Mouse (Mus musculus): ENCODE data around the gene Hdac9.

Gene Hdac9

GRCm38 (mm10) chr12:34806528-34806927, 110.4 kb downstream of the Hdac9 start:
- DNase-seq (ENCODE audit: low spot score), result no peak

GRCm38 (mm10) chr12:34803721-34804120, 113.2 kb downstream of the Hdac9 start:
- DNase-seq (ENCODE audit: low spot score), result no peak

DNA sequence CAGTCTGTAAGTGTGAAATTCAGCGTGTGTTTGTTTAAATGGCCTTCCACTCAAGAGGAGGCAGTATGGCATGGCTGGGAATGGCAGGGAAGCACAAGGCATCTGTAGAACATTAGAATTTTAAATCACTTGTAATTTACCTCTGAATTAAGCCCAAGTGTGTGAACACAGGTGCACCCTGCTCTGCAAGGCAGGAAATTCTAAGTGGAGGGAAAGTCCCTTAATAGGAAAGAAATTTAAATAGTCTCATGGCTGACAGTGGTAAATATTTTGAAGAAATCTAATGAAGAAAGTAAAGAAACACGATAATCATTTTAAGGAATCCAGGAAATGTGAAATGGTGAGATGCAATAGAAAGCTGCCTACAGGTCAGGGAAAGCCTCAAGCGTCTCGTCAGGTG, 114.6 kb downstream of the Hdac9 start:
- no peak for DNase-seq (ENCODE audit: low spot score)

DNA sequence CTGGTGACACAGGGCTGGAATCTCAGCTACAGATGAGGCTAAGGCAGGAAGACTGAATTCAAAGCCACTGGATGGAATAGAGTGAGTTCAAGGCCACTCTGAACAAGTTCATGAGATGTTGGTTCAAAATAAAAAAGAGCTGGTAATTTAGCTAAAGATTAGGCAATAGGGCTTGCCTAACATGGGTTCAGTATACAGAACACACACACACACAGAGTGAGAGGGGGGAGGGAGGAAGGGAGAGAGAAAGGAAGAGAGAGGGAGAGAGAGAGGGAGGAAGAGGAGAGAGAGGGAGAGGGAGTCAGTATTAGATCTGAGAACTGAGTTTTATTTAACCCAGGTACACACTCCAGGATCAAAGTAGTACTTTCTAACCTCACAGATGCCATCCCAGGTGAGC, 115.1 kb downstream of the Hdac9 start:
- DNase-seq (ENCODE audit: low spot score), result no peak

- no peak for DNase-seq (ENCODE audit: low spot score)
Measured at GRCm38 (mm10) chr12:34797389-34797788, 119.5 kb downstream of the Hdac9 start.

- DNase-seq (ENCODE audit: low spot score), result no peak
Measured at GRCm38 (mm10) chr12:34795487-34795886, 121.4 kb downstream of the Hdac9 start.

- DNase-seq (ENCODE audit: low spot score), result no peak
Measured at GRCm38 (mm10) chr12:34792113-34792452, 124.8 kb downstream of the Hdac9 start.

DNA sequence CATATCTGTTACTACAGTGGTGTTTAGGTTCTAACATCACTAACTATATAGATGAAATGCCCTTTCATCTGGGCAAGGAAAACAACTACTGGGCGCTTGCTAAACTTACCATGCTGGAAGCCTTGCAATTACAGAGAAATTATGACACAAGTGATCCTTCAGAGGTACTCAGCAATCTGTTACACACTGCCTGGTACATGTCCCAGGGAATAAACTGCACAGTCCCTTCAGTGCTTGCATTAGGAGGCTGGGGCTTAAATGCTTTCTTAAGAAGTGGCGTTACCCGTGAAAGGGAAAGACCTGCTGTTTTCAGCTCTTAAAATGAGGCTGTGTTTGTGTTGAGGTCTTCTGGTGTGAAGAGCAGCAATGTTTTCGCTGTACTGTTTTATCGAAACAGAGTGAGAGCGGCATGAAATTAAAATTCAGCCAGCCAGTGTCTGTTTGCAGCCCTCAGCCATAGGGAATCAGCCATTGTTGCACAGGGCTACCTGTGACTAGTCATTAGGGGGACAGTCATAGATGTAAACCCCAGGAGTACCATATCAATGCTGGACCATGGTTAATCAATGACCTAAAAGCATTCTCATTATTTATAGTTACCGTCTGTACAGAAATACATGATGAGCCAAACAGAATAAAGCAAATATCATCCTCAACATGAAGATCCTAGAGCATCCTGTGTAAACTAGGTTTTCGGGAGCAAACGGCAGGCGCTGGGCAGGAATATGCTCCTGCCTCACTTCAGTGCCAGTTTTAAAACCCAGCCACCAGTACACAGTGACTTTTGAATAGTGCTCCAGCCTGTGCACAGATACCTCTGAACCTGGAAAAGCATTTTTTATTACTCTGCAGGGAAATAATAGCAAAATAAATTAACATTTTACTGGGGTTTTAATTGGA, 125.4 kb downstream of the Hdac9 start:
- no peak for DNase-seq (ENCODE audit: low spot score)

- no peak for DNase-seq (ENCODE audit: low spot score)
Measured at GRCm38 (mm10) chr12:34789031-34789982, 127.6 kb downstream of the Hdac9 start.

DNA sequence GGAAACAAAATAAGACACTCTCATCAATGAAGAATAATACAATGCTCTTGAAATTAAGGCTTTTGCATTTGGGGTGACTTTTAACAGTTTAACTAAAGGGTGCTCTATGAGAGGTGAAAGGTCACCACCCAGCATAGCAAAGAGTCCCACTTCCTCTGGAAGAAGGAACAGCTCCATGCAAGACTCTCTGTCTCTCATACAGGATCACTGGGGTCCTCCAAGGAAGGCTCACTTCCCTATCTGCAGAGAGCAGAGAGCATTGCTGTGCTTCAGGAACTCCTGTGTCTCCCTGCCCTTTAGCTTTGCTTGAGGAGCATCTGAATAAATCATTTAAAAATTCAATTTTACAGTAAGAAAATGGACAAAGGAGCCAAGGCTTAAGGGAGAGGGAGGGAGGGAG, 129.5 kb downstream of the Hdac9 start:
- no peak for DNase-seq (ENCODE audit: low spot score)

- DNase-seq (ENCODE audit: low spot score), result peak; percentile 16
Measured at GRCm38 (mm10) chr12:34783574-34783973, 133.3 kb downstream of the Hdac9 start.

DNA sequence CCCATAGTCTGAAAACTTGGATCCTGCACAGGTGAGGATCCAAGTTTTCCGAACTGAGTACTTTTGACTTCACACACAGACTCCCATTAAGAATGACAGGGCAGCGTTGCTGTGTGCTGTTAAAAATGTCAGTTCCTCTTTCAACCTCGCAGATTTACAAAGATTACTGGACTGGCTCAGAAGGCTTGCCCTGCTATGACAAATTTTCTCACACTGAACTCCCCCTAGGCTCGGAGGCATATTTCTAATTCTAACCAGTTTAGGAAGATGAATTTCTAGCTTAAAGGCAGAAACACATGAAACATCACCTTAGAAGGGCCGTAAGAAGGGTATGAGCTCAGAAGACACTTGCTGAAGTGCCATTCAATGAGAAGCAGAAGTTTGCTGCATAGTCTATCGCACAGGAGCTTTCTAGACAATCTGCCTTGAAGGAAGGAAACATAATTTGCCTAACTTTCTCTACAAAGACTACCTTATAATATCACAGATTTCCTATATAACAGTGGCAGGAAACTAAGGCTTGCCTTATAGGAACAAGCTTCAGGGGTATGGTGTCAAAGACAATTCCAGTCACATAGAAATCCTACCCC, 137.4 kb downstream of the Hdac9 start:
- DNase-seq (ENCODE audit: low spot score), result no peak

GRCm38 (mm10) chr12:34776170-34776569, 140.7 kb downstream of the Hdac9 start:
- no peak for DNase-seq (ENCODE audit: low spot score)

DNA sequence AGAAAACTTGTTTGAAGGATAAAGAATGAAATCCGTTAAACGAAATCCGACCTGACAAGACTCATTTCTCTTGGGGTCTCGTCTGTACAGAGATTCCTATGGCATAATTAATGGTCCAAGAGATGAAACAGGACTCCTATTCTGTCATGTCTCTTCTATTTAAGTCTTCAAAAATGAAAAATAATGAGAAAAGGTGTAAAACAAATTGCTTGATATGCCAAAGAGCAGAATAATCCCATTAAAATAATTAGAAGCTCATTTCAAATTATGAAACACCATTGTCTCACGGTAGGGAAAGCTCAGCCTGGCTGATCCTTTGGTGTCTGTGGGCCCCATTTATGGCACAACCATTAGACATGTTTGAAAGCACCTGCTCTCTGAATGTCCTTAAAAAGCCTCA, 142.8 kb downstream of the Hdac9 start:
- DNase-seq (ENCODE audit: low spot score), result no peak

DNA sequence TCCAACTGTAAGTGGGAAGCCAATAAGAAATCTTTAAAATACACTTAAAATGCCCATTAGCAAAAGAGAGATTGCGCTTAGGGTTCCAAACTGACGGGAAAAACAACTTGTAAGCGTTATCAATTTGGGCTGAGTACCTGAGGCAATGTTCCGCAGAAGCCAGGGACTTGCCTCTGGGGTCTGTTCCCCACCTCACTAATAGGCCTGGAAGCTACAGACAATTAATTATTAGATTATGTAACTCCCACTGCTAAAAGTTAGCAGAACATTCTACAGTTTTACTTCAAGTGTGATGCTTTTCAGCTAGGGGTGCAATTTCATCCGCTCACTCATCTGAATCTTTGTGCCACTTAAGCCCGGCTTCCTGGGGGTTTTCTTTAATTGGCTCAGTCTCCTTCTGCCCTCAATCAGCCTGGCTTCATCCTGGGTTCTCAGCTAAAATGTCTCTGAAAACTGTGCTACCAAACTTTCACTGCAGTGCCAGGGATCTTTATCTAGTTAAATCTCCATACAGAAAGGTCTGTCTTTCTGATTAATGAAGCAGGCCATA, 149.6 kb downstream of the Hdac9 start:
- DNase-seq (ENCODE audit: low spot score), result no peak

GRCm38 (mm10) chr12:34747266-34747665, 169.6 kb downstream of the Hdac9 start:
- no peak for DNase-seq (ENCODE audit: low spot score)

GRCm38 (mm10) chr12:34725204-34725603, 191.7 kb downstream of the Hdac9 start:
- no peak for DNase-seq (ENCODE audit: low spot score)

- DNase-seq (ENCODE audit: low spot score), result no peak
Measured at GRCm38 (mm10) chr12:34724274-34724673, 192.6 kb downstream of the Hdac9 start.

- DNase-seq (ENCODE audit: low spot score), result no peak
Measured at GRCm38 (mm10) chr12:34722831-34723490, 193.9 kb downstream of the Hdac9 start.

DNA sequence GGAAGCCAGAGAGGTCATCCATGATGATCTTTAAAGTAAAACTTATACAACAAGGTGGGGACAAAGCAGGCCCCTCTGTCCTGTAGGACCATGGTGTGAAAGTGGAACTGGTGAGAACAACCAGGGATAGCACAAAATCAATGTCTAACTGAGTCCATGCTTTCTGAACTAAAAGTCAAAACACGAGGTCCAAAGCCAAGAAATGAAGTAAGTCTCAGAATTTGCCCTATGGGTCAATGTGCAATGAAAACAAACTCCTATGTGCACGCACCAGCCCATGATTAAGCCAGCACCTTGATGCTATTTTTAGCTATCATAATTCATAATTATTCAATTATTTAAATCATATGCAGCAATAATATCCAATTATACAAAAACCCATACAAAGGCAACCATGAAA, 196.0 kb downstream of the Hdac9 start:
- DNase-seq (ENCODE audit: low spot score), result no peak

DNA sequence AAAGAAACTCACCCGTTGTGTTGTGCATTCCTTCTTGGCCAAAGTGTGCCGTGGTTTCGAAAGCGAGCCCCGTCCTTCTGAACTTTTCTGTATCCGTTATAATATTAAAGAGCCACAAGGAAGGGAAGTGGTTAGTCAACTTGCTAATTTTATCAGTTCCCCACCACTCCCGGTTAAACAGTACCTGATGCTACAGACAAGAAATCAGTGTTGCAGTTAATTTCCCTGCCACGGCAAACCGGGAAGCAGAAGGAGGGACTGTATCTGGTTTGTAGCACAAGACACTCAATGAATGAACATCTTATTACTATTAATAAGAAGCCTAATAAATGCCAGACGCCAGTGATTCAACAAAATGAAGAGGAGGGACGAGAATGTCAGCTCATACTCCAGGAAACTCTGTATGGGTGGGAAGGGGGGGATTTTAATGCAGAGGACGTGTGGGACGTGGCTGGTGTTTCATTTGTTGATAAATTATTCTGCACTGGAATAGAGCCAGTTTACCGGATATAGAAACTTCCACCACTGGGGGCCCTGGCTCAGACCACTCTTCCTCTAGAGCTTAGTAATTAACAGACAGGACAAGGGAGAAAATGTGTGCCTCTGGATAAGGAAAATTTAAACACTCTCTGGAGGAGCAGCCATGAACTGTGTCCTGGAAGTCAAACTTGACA, 202.5 kb downstream of the Hdac9 start:
- DNase-seq (ENCODE audit: low spot score), result no peak

All from spleen, adult 12 weeks (tissue).